Mouse (Mus musculus) heart, postnatal 0 days (tissue): ENCODE data around the gene Stx11. TPM values are rescaled to one million over a fixed set of nuclear protein-coding genes. Genes with fewer than 3 reads are reported as not detected.

Experiments
- ATAC-seq: fragments of 200-750 bp; cut with Nextera tagmentation; 2 replicates; pipeline ENCODE4 v1.8.0; 2017; ENCODE audit warnings: low read depth, moderate number of reproducible peaks, moderate library complexity; ENCODE audit not compliant: insufficient read depth
- DNase-seq: peaks from one replicate; pipeline ENCODE4 v3.0.0-alpha.2; 2016; ENCODE audit warnings: low spot score
- H3K27ac ChIP-seq: fragments of 300-500 bp; sonication (generic); 2 replicates; pipeline ENCODE4 v1.5.1; 2014; ENCODE audit warnings: low read depth, mild to moderate bottlenecking
- H3K27me3 ChIP-seq: fragments of 300-500 bp; sonication (generic); 2 replicates; pipeline ENCODE4 v1.6.1; 2014; ENCODE audit warnings: low read length, mixed read lengths; ENCODE audit not compliant: control insufficient read depth, insufficient read depth
- H3K36me3 ChIP-seq: fragments of 300-500 bp; sonication (generic); replicated peaks from 2 replicates; pipeline ENCODE4 v1.6.1; 2014; ENCODE audit warnings: low read length, mixed read lengths; ENCODE audit not compliant: control insufficient read depth, insufficient read depth
- H3K4me1 ChIP-seq: fragments of 300-500 bp; sonication (generic); 2 replicates; pipeline ENCODE4 v1.6.1; 2014; ENCODE audit warnings: antibody characterized with exemption; ENCODE audit not compliant: control insufficient read depth, insufficient read depth
- H3K4me2 ChIP-seq: fragments of 300-500 bp; sonication (generic); 2 replicates; pipeline ENCODE4 v1.6.1; 2014; ENCODE audit warnings: low read depth, mild to moderate bottlenecking, low read length, moderate library complexity
- H3K4me3 ChIP-seq: fragments of 300-500 bp; sonication (generic); 2 replicates; pipeline ENCODE4 v1.5.1; 2014; ENCODE audit warnings: low read depth, low read length
- H3K9ac ChIP-seq: fragments of 300-500 bp; sonication (generic); replicated peaks from 2 replicates; pipeline ENCODE4 v1.6.1; 2014; ENCODE audit warnings: low read depth, low read length, mixed read lengths
- H3K9me3 ChIP-seq: fragments of 300-500 bp; sonication (generic); replicated peaks from 2 replicates; pipeline ENCODE4 v1.6.1; 2016; ENCODE audit warnings: low read length; ENCODE audit not compliant: control insufficient read depth
- CTCF ChIP-seq: IDR thresholded peaks from 2 replicates; pipeline ENCODE4 v1.5.1; 2016; ENCODE audit warnings: antibody characterized with exemption, control low read depth, low read depth
- EP300 ChIP-seq: IDR thresholded peaks from 2 replicates; pipeline ENCODE4 v1.6.1; 2016; ENCODE audit warnings: antibody characterized with exemption, low read depth
- WGBS: fragments of 180-500 bp; shearing (Covaris S2); extraction: QIAGEN DNeasy Blood & Tissue Kit; methylation state at CpG from one replicate; pipeline ENCODE4 v1.1.7; 2014; 5-methylcytosine and 5-hydroxymethylcytosine counted together
- polyA plus RNA-seq: library from polyadenylated mRNA; unstranded; fragments of >200 nt; fragmentation: Nextera tagmentation; extraction: Ambion mirVana; gene quantifications from 2 replicates; pipeline ENCODE4 v1.2.1, GENCODE M21; 2015
- total RNA-seq: library from RNA; depleted of rRNA; stranded (reverse); fragments of >200 nt; gene quantifications from 2 replicates; pipeline ENCODE4 v1.2.3, GENCODE M21; 2014; ENCODE audit warnings: low replicate concordance

Stx11 gene
- total and polyA plus RNA-seq, 2 experiments from 2014 or later = 3.5 to 4.7 TPM

DNA sequence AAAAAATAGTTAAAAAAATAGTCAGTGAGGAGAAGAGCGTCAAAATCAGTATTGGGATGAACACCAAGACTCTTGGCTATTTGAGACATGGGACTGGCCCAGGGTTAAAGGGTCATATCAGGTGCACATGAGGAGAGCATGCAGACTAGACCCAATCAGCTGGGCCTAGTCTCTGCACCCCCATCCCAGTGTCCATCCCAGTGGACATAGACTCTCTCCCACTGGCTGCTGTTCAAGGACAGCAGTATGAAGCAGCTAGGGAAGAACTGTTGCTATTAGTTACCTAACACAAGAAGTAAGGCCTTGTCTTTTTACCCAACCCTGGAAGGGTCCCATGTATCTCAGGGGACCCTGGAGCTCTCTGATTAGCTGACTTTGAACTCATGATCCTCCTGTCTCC, 49.9 kb downstream of the Stx11 start:
- TF ChIP-seq EP300 (no peak), CTCF (no peak)
- WGBS = 87% methylated on average over 1 of the region's 1 CpGs
- Histone ChIP-seq H3K9ac (no peak overlapping the region), H3K36me3 (no peaks in the 10 kb centered on the region), H3K4me2 (no peak overlapping the region), H3K27me3 (no peaks in the 10 kb centered on the region), H3K4me1 (0 out of 2 replicates have a peak, but pooled peaks cover 4% of the 10 kb centered on the region), H3K4me3 (no peak overlapping the region), H3K27ac (no peak overlapping the region), H3K9me3 (no peaks in the 10 kb centered on the region)
- ATAC-seq (no peak), DNase-seq (no peak)

DNA sequence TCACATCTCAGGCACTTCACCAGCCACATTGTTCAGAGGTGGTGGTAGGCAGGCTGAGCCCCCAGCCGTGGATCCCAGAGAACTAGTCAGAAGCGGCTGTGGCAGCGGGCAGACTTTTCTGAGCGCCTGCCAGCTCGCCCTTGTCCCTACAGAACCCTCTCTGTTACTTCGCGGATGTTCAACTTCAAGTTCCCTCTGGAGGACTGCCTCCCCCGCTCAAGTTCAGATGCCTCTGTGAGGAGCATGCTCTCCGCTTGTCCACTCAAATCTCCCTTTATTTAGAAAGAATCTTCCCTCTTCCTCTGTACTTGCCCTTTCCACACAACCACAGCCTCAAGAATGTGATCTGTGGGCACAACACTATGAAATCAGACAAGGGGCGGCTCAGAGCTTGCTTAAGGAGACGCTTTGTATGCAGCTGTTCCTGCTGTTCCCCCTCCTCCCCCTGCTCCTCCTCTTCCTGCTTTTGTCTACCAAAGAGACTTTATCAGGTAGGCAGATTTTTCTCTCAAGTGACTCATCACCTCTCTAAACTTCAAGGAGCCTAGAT, 52.0 kb downstream of the Stx11 start:
- DNase-seq (peak; percentile 41), ATAC-seq (peak; percentile 38)
- Histone ChIP-seq H3K4me2 (peak overlapping the region; percentile 51), H3K4me3 (peak overlapping the region; percentile 35), H3K9ac (peak overlapping the region; percentile 24; the same call in 1 of the 2 replicates), H3K4me1 (0 out of 2 replicates have a peak, but pooled peaks cover 4% of the 10 kb centered on the region), H3K27ac (peak overlapping the region; percentile 79), H3K36me3 (no peaks in the 10 kb centered on the region), H3K9me3 (no peaks in the 10 kb centered on the region), H3K27me3 (no peaks in the 10 kb centered on the region)
- WGBS = 5% methylated on average over 11 of the region's 11 CpGs
- TF ChIP-seq CTCF (no peak), EP300 (no peak)

GRCm38 (mm10) chr10:12911451-12911850, 52.6 kb downstream of the Stx11 start:
- WGBS = 75% methylated on average over 13 of the region's 13 CpGs
- TF ChIP-seq EP300 (no peak), CTCF (no peak)
- H3K36me3 ChIP-seq = no peaks in the 10 kb centered on the region
- ATAC-seq (no peak), DNase-seq (no peak)
- H3K4me2 ChIP-seq = peak overlapping the region; percentile 51
- H3K27me3 ChIP-seq = no peaks in the 10 kb centered on the region
- no peaks in the 10 kb centered on the region for H3K9me3 ChIP-seq
- peak overlapping the region; percentile 35 for H3K4me3 ChIP-seq
- H3K27ac ChIP-seq = peak overlapping the region; percentile 79; the same call in 1 of the 2 replicates
- 0 out of 2 replicates have a peak overlapping the region, but pooled peaks have one; percentile 24 for H3K9ac ChIP-seq
- H3K4me1 ChIP-seq = 0 out of 2 replicates have a peak, but pooled peaks cover 4% of the 10 kb centered on the region

- ATAC-seq = no peak
- 86% methylated on average over 2 of the region's 2 CpGs for WGBS
- no peaks in the 10 kb centered on the region for H3K36me3 ChIP-seq
- H3K4me3 ChIP-seq = no peak overlapping the region
- no peak overlapping the region for H3K4me2 ChIP-seq
- H3K27me3 ChIP-seq = no peaks in the 10 kb centered on the region
- DNase-seq = no peak
- 0 out of 2 replicates have a peak, but pooled peaks cover 4% of the 10 kb centered on the region for H3K4me1 ChIP-seq
- no peaks in the 10 kb centered on the region for H3K9me3 ChIP-seq
- no peak for TF ChIP-seq EP300
- no peak for TF ChIP-seq CTCF
- no peak overlapping the region for H3K27ac ChIP-seq
- no peak overlapping the region for H3K9ac ChIP-seq
Measured at GRCm38 (mm10) chr10:12909891-12910290, 54.2 kb downstream of the Stx11 start.

- ATAC-seq (no peak), DNase-seq (no peak)
- Histone ChIP-seq H3K4me2 (no peak overlapping the region), H3K9ac (no peak overlapping the region), H3K27me3 (no peaks in the 10 kb centered on the region), H3K27ac (no peak overlapping the region), H3K9me3 (no peaks in the 10 kb centered on the region), H3K36me3 (no peaks in the 10 kb centered on the region), H3K4me3 (no peak overlapping the region), H3K4me1 (0 out of 2 replicates have a peak, but pooled peaks cover 4% of the 10 kb centered on the region)
- 81% methylated on average over 1 of the region's 1 CpGs for WGBS
- TF ChIP-seq EP300 = no peak
- no peak for TF ChIP-seq CTCF
Measured at GRCm38 (mm10) chr10:12909179-12909578, 54.9 kb downstream of the Stx11 start.

GRCm38 (mm10) chr10:12904140-12904528, 60.0 kb downstream of the Stx11 start:
- no peaks in the 10 kb centered on the region for H3K4me1 ChIP-seq
- no peaks in the 10 kb centered on the region for H3K9me3 ChIP-seq
- H3K27me3 ChIP-seq = no peaks in the 10 kb centered on the region
- H3K9ac ChIP-seq = no peak overlapping the region
- DNase-seq = no peak
- no peak overlapping the region for H3K4me3 ChIP-seq
- no peaks in the 10 kb centered on the region for H3K36me3 ChIP-seq
- 58% methylated on average over 5 of the region's 5 CpGs for WGBS
- no peak overlapping the region for H3K4me2 ChIP-seq
- H3K27ac ChIP-seq = no peak overlapping the region
- no peak for ATAC-seq
- TF ChIP-seq CTCF (no peak), EP300 (no peak)
